Mouse (Mus musculus) adrenal gland, adult 10 weeks (tissue): ENCODE results near the gene Enc1. TPM values are rescaled to one million over a fixed set of nuclear protein-coding genes. Genes with fewer than 3 reads are reported as not detected.

Source experiments
- polyA plus RNA-seq: library from polyadenylated mRNA; stranded (reverse); fragments of 350-450 nt; fragmentation: Illumina TruSeq; extraction: RNeasy Lipid Tissue Mini Kit (QIAGEN cat#74804); gene quantifications from one replicate; pipeline ENCODE4 v1.2.3, GENCODE M21; 2014; ENCODE audit warnings: low read depth, low replicate concordance

Gene Enc1
- 10.0 TPM for polyA plus RNA-seq

DNA sequence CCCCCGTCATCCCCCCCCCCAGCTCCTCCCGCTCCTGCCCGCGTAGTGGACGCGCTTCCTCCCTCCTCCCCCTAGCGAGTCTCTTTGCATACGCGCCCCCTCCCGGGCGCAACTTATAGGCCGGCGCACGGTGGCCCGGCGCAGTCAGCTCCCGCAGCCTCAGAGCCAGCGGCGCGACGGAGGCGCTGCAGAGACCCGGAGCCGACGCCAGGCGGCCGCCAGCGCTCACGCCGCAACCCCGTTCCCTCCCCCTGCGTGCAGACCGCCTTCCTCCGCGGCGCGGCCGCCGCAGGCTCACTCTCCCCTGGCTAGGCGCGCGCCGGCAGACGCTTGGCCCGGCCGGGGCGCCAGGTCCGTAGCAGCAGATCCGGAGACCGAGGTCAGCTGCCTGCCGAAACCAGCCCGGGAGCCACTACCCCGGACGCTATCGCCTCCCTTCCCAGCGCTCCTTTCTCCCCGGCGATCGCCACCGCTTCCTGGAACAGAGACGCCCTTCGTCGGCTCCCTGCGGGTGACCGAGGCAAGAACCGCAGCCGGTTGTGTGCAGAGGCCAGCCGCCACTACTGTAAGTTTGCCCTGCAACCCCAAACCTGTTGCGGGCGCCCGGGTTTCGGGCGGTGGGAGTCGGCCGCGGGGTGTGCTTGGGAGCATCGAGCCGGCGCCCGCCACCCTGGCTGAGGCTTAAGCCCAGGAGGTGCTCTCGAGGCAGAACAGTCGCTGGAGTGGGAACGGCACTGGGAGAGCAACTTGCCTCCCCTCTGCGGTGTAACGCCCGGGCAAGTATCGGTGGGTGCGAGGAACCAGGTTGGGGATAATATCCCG lies at the start of gene Enc1:
TSS of gene Enc1 (plus strand) at position 141 of the 822 bp plus-strand sequence.

GRCm38 (mm10) chr13:97197932-97198562 lies 42.9 kb upstream of the Enc1 start, which contains the start of gene Hexb:
Gene Hexb (minus strand): TSS chr13:97198357.

Other genes starting within 250 kb of the Enc1 start
- gene 1700029F12Rik, start 206.7 kb upstream of the Enc1 start, polyA plus RNA-seq: not detected
- 15.6 TPM for gene Fam169a, start 173.8 kb upstream of the Enc1 start, polyA plus RNA-seq
- gene Gm6169, start 141.9 kb upstream of the Enc1 start, polyA plus RNA-seq: 6.4 TPM
- 119 TPM for gene Gfm2, start 103.2 kb upstream of the Enc1 start, polyA plus RNA-seq
- 162 TPM for gene Nsa2, start 103.2 kb upstream of the Enc1 start, polyA plus RNA-seq
- 98.6 TPM for gene Hexb, start 42.7 kb upstream of the Enc1 start, polyA plus RNA-seq